Mouse (Mus musculus) small intestine, adult 2 months (tissue): ENCODE results near the gene Hapln3.

Experiments
- CTCF ChIP-seq: fragments of 200-500 bp; IDR thresholded peaks from 2 replicates; pipeline ENCODE4 v1.5.1; 2012; ENCODE audit warnings: low read depth, mild to moderate bottlenecking, control low read depth, inconsistent platforms, low read length, moderate library complexity, mixed read lengths; ENCODE audit not compliant: insufficient replicate concordance, insufficient read length; ENCODE audit errors: extremely low read depth
- POLR2A ChIP-seq: fragments of 200-500 bp; IDR thresholded peaks from 2 replicates; pipeline ENCODE4 v1.6.1; 2012; ENCODE audit warnings: low read depth, mild to moderate bottlenecking, control low read depth, inconsistent platforms, low read length, moderate library complexity

GRCm38 (mm10) chr7:79068231-79068630 lies 62.6 kb downstream of the Hapln3 start:
- TF ChIP-seq POLR2A: no peak
- TF ChIP-seq CTCF: no peak
